Mouse (Mus musculus): Measurements from ENCODE around the gene Arrdc2. TPM values are rescaled to one million over a fixed set of nuclear protein-coding genes. Genes with fewer than 3 reads are reported as not detected.

Gene Arrdc2
- polyA plus RNA-seq (2017; shearing (Covaris generic)) = 10 to 100 TPM; 13.9 to 20.1 TPM

GRCm38 (mm10) chr8:70839408-70840351 is at the start of gene Arrdc2:
Arrdc2 (minus strand) TSS chr8:70839720.

GRCm38 (mm10) chr8:70873364-70873985 is 34.0 kb upstream of the Arrdc2 start, which contains the start of gene Ccdc124:
Ccdc124 (minus strand) TSS chr8:70873935.

GRCm38 (mm10) chr8:70862824-70863641 is 23.5 kb upstream of the Arrdc2 start, which contains the start of gene Kcnn1:
Kcnn1 (minus strand) TSS chr8:70863258.

GRCm38 (mm10) chr8:70808239-70808638 is 31.3 kb downstream of the Arrdc2 start, which contains the start of gene Il12rb1:
Il12rb1 (plus strand) TSS chr8:70808449.

GRCm38 (mm10) chr8:70804481-70805206 is 34.9 kb downstream of the Arrdc2 start, which contains the start of gene Mast3:
Mast3 (minus strand) TSS chr8:70805054.

Other genes starting within 250 kb of the Arrdc2 start
- 10 to 100 TPM; 31.5 to 78.3 TPM for gene Isyna1, start 245.3 kb downstream of the Arrdc2 start, polyA plus RNA-seq (2017; shearing (Covaris generic))
- gene Ssbp4, start 230.8 kb downstream of the Arrdc2 start, polyA plus RNA-seq (2017; shearing (Covaris generic)) = 100 to 1,000 TPM; 121 to 146 TPM
- under 1 TPM; 0.38 to 0.74 TPM for gene Lrrc25, start 223.6 kb downstream of the Arrdc2 start, polyA plus RNA-seq (2017; shearing (Covaris generic))
- gene Gdf15, start 207.3 kb downstream of the Arrdc2 start, polyA plus RNA-seq (2017; shearing (Covaris generic)) = not detected
- 1 to 10 TPM; 4.7 to 9.1 TPM for gene Pgpep1, start 179.3 kb downstream of the Arrdc2 start, polyA plus RNA-seq (2017; shearing (Covaris generic))
- 100 to 1,000 TPM; 348 to 441 TPM for gene Lsm4, start 166.5 kb downstream of the Arrdc2 start, polyA plus RNA-seq (2017; shearing (Covaris generic))
- 100 to 1,000 TPM; 757 to 879 TPM for gene Jund, start 140.8 kb downstream of the Arrdc2 start, polyA plus RNA-seq (2017; shearing (Covaris generic))
- not detected for gene Iqcn, start 136.3 kb downstream of the Arrdc2 start, polyA plus RNA-seq (2017; shearing (Covaris generic))
- gene Gm3336, start 121.2 kb downstream of the Arrdc2 start, polyA plus RNA-seq (2017; shearing (Covaris generic)) = not detected
- gene Pde4c, start 116.0 kb downstream of the Arrdc2 start, polyA plus RNA-seq (2017; shearing (Covaris generic)) = 1 to 10 TPM; 1.0 to 1.3 TPM
- 10 to 100 TPM in 1 of 2 experiments, 1 to 10 TPM in 1; 9.7 to 16.6 TPM for gene Rab3a, start 85.0 kb downstream of the Arrdc2 start, polyA plus RNA-seq (2017; shearing (Covaris generic))
- gene Mpv17l2, start 78.8 kb downstream of the Arrdc2 start, polyA plus RNA-seq (2017; shearing (Covaris generic)) = 10 to 100 TPM; 59.1 to 73.1 TPM
- 10 to 100 TPM; 13.9 to 22.7 TPM for gene Pik3r2, start 63.0 kb downstream of the Arrdc2 start, polyA plus RNA-seq (2017; shearing (Covaris generic))
- gene Mast3, start 34.7 kb downstream of the Arrdc2 start, polyA plus RNA-seq (2017; shearing (Covaris generic)) = 10 to 100 TPM; 54.7 to 94.0 TPM
- gene Il12rb1, start 31.3 kb downstream of the Arrdc2 start, polyA plus RNA-seq (2017; shearing (Covaris generic)) = 10 to 100 TPM; 29.0 to 82.4 TPM
- under 1 TPM in 1 of 2 experiments, not detected in 1; 0.06 TPM for gene Kcnn1, start 23.5 kb upstream of the Arrdc2 start, polyA plus RNA-seq (2017; shearing (Covaris generic))
- gene Ccdc124, start 34.2 kb upstream of the Arrdc2 start, polyA plus RNA-seq (2017; shearing (Covaris generic)) = 10 to 100 TPM; 62.7 to 99.4 TPM
- not detected for gene Slc5a5, start 53.0 kb upstream of the Arrdc2 start, polyA plus RNA-seq (2017; shearing (Covaris generic))
- gene Rpl18a, start 57.7 kb upstream of the Arrdc2 start, polyA plus RNA-seq (2017; shearing (Covaris generic)) = 1,000 to 10,000 TPM; 4,681 to 8,115 TPM
- gene Map1s, start 66.2 kb upstream of the Arrdc2 start, polyA plus RNA-seq (2017; shearing (Covaris generic)) = 10 to 100 TPM; 37.1 to 44.8 TPM